Mouse (Mus musculus): ENCODE measurements around the gene Bbs7. TPM values are rescaled to one million over a fixed set of nuclear protein-coding genes. Genes with fewer than 3 reads are reported as not detected.

The Bbs7 gene
- polyA plus RNA-seq, 1 experiment from 2014 or later = 15.1 TPM

DNA sequence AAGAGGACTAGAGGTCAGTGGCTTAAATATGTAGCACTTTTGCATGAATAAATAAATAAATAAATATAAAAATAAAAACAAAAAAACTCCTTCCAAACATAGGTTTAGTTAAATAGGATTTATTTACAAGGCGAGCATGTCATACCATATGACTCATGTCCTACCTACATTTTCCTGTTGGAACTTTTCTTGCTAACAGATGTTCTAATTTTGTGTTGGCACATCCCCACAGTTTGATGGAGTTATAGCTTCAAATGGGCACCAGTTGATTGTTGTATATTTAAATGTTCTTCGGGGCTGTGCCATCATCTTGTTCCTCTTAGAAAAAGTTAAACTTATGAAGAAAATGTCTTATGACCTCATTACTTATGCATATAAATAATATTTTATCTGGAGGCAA lies 71.9 kb downstream of the Bbs7 start:
- no peak for ATAC-seq (ENCODE audit: insufficient number of reproducible peaks, low FRiP score, low TSS enrichment, low read depth)
- Histone ChIP-seq H3K4me1 (no peaks in the 10 kb centered on the region), H3K9me3 (no peaks in the 10 kb centered on the region), H3K9ac (no peak overlapping the region), H3K4me3 (no peak overlapping the region), H3K27me3 (no peaks in the 10 kb centered on the region), H3K4me2 (no peak overlapping the region), H3K27ac (no peak overlapping the region), H3K36me3 (no peaks in the 10 kb centered on the region)
- 83% methylated on average over 2 of the region's 2 CpGs for WGBS

DNA sequence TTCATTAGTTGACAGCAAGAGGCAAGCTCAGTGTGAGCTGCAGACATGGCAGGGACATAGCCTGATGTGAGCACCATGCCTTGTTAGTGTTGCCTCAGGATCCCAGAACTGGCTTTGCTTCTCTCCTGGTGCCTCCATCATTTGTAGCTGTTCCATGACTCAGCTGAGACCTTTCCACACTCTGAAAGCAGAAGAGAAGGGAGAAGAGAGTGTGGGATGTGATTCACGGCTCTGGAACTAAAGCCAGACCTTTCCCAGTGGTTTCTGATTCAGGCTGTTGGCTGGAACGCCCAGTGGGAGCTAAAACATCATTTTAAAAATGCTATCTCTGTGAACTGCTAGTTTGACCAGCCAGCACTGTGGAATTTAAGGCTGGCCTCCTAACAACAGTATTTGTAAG lies 72.5 kb downstream of the Bbs7 start:
- WGBS = 56% methylated on average over 2 of the region's 2 CpGs
- no peak overlapping the region for H3K4me3 ChIP-seq
- no peak overlapping the region for H3K27ac ChIP-seq
- H3K27me3 ChIP-seq = no peaks in the 10 kb centered on the region
- H3K4me1 ChIP-seq = no peaks in the 10 kb centered on the region
- no peak overlapping the region for H3K4me2 ChIP-seq
- no peaks in the 10 kb centered on the region for H3K36me3 ChIP-seq
- H3K9ac ChIP-seq = no peak overlapping the region
- no peak for ATAC-seq (ENCODE audit: insufficient number of reproducible peaks, low FRiP score, low TSS enrichment, low read depth)
- H3K9me3 ChIP-seq = no peaks in the 10 kb centered on the region

DNA sequence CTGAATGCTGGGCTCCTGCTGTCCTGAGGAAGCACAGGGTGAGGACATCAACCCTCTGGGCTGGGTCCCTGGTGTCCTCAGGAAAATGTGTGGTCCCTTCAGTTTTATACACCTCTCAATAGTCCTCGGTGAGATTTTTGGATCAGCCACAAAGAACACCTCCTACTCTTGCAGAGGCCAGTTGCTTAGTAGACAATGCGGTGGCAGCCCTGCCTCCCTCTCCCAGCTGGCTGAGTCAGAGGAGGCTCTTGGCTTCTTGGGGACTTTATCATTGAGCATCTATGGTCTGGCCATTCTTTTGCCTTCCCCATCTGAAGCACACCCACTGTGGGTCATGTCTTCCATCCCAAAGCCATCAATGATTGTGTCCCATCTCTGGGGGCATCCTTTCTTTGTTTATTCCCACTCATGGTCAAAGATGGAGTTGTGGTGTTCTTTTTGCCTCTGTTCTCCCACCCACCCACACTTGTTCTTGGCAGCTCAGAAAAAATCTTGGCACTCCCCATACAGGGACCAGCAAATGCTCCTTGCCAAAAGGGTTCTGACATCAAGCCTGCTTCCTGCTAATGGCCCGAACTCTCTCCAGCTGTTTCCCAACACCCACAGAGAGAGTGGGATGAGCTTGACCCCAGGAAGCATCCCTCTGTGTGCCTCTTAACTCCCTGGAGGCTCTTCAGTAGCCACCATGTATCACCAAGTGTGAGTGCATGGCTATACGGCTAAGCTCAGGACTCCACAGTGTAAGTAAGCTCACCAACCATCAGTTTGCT lies 75.4 kb downstream of the Bbs7 start:
- no peak overlapping the region for H3K9ac ChIP-seq
- ATAC-seq (ENCODE audit: insufficient number of reproducible peaks, low FRiP score, low TSS enrichment, low read depth) = no peak
- H3K9me3 ChIP-seq = no peaks in the 10 kb centered on the region
- WGBS = 83% methylated on average over 4 of the region's 4 CpGs
- H3K4me1 ChIP-seq = no peaks in the 10 kb centered on the region
- H3K27ac ChIP-seq = no peak overlapping the region
- no peaks in the 10 kb centered on the region for H3K27me3 ChIP-seq
- H3K36me3 ChIP-seq = no peaks in the 10 kb centered on the region
- no peak overlapping the region for H3K4me2 ChIP-seq
- no peak overlapping the region for H3K4me3 ChIP-seq

DNA sequence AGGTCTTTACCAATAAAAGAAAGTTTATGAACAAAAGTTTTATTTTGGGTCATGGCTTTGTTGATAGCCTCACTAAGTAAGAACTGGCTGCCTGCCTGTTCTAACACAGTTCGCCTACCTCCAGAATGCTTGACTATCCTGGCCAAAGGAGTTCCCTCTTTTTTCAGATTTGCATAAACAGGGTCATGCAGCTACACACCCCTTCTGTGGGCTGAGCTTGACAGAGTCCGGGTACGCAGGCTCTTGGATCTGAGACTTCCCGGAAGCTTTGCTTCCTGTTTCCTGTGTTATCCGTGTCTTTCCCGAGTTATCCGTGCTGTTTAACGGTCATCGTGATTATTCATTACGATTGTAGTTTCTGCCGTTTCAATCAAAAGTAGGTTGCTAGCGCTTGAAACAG lies 77.2 kb downstream of the Bbs7 start:
- no peak overlapping the region for H3K9ac ChIP-seq
- no peak overlapping the region for H3K27ac ChIP-seq
- H3K27me3 ChIP-seq = no peaks in the 10 kb centered on the region; the same call in 1 of the 2 replicates
- no peak for ATAC-seq (ENCODE audit: insufficient number of reproducible peaks, low FRiP score, low TSS enrichment, low read depth)
- no peak overlapping the region for H3K4me2 ChIP-seq
- no peaks in the 10 kb centered on the region for H3K36me3 ChIP-seq
- H3K4me1 ChIP-seq = peaks cover 4% of the 10 kb centered on the region; the same call in 1 of the 2 replicates
- no peak overlapping the region for H3K4me3 ChIP-seq
- no peaks in the 10 kb centered on the region for H3K9me3 ChIP-seq
- 81% methylated on average over 12 of the region's 12 CpGs for WGBS

DNA sequence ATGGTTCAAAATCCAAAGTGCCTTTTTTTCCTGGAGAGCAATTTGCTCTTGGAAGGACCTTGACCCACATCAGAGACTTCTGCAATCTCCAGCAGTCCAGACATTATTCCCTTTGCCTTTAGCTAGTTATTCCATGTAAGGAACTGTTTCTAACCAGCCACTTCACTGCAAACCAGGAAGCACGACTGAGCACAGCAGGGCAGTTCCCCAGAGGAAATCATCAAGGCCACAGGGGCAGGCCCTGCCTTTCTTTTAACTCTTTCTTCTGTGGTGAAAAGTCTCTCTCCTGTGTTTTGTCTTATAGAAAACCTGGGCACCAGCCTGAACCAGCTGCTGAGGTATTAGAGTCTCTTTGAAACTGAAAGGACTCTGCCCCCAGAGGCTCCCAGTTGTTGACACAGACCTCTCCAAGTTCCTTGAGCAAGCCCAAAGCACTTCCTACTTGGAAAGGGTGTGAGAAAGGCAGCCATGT lies 80.0 kb downstream of the Bbs7 start:
- Histone ChIP-seq H3K36me3 (no peaks in the 10 kb centered on the region), H3K9me3 (no peaks in the 10 kb centered on the region), H3K9ac (no peak overlapping the region), H3K4me3 (no peak overlapping the region), H3K4me1 (peaks cover 4% of the 10 kb centered on the region; the same call in 1 of the 2 replicates), H3K27ac (no peak overlapping the region), H3K27me3 (peaks cover 10% of the 10 kb centered on the region; the same call in 1 of the 2 replicates), H3K4me2 (no peak overlapping the region)
- no peak for ATAC-seq (ENCODE audit: insufficient number of reproducible peaks, low FRiP score, low TSS enrichment, low read depth)
- 6% methylated on average over 1 of the region's 1 CpGs for WGBS

DNA sequence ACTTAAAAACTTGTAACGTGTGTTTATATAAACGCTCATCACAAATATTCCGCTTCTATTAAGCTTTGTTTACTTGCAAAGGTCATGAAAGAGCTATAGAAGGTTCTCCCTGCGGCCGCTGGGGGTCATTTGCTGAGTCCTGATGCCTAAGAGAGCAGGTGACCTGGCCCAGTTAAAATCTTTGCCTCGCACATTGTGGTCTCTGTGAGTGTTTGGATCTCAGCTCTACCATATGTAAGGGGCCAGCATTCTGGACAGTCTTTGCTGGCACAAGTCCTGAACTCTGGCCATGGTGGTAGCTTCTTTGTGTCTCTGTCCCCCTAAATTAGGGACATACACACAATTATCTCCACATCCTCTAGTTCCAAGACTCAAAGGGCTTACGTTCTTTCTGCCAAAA lies 80.5 kb downstream of the Bbs7 start:
- no peak overlapping the region for H3K4me3 ChIP-seq
- peaks cover 4% of the 10 kb centered on the region; the same call in 1 of the 2 replicates for H3K4me1 ChIP-seq
- peaks cover 10% of the 10 kb centered on the region; the same call in 1 of the 2 replicates for H3K27me3 ChIP-seq
- H3K4me2 ChIP-seq = no peak overlapping the region
- H3K36me3 ChIP-seq = no peaks in the 10 kb centered on the region
- 40% methylated on average over 7 of the region's 7 CpGs for WGBS
- H3K9me3 ChIP-seq = no peaks in the 10 kb centered on the region
- no peak overlapping the region for H3K9ac ChIP-seq
- H3K27ac ChIP-seq = no peak overlapping the region
- ATAC-seq (ENCODE audit: insufficient number of reproducible peaks, low FRiP score, low TSS enrichment, low read depth) = no peak

DNA sequence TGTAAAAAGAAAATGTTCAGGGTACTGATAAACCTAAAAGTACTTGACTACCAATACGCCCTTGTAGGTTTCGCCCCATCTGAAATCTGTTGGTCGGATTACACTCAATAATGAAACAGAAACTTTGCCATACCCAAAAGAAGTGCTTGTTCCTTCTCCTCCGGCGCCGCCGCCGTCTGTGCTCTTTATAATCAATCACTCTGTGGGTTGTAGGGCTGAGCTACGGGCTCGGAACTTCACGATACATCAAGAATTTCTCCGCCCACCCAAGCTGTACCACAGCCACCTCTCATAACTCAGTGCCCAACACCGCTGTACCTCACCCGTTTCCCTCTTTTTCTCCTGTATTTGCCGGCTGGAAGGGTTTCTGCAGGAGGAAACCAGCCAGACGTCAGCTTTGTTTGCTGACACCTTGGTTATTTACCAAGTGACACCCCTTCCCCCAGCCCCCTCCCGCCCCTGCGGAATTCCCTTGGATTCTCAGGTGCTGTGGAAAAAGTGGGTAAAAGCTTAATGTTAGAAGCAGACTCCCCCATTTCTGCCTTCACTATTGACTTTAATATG lies 81.2 kb downstream of the Bbs7 start:
- Histone ChIP-seq H3K27ac (no peak overlapping the region), H3K4me2 (peak overlapping the region; percentile 50), H3K9ac (0 out of 2 replicates have a peak overlapping the region, but pooled peaks have one; percentile 20), H3K36me3 (no peaks in the 10 kb centered on the region), H3K27me3 (peaks cover 10% of the 10 kb centered on the region; the same call in 1 of the 2 replicates), H3K9me3 (no peaks in the 10 kb centered on the region), H3K4me3 (peak overlapping the region; percentile 32), H3K4me1 (peaks cover 4% of the 10 kb centered on the region; the same call in 1 of the 2 replicates)
- no peak for ATAC-seq (ENCODE audit: insufficient number of reproducible peaks, low FRiP score, low TSS enrichment, low read depth)
- 8% methylated on average over 18 of the region's 18 CpGs for WGBS

DNA sequence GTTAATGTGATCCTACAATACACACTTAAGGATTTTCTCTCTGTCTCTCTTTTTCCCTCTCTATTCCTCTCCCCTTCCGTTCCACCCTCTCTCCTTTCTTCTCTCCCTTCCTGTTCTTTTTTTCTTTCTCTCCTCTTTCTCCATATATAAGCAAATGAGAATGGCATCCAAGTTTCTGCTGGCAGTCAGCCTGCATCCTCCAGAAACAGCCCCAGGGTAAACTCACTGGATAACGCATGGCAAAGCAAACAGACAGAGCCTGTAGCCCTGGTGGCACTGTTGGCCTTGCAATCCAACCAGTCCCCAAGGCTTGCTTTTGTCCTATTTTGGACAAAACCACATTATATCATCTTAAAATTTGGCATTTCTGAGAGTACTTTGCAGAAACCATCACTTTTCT lies 82.0 kb downstream of the Bbs7 start:
- H3K27me3 ChIP-seq = peaks cover 10% of the 10 kb centered on the region; the same call in 1 of the 2 replicates
- H3K4me1 ChIP-seq = peaks cover 4% of the 10 kb centered on the region; the same call in 1 of the 2 replicates
- no peak overlapping the region for H3K4me3 ChIP-seq
- H3K4me2 ChIP-seq = no peak overlapping the region
- H3K9me3 ChIP-seq = no peaks in the 10 kb centered on the region
- WGBS = 35% methylated on average over 2 of the region's 2 CpGs
- no peaks in the 10 kb centered on the region for H3K36me3 ChIP-seq
- no peak overlapping the region for H3K9ac ChIP-seq
- no peak overlapping the region for H3K27ac ChIP-seq
- no peak for ATAC-seq (ENCODE audit: insufficient number of reproducible peaks, low FRiP score, low TSS enrichment, low read depth)

DNA sequence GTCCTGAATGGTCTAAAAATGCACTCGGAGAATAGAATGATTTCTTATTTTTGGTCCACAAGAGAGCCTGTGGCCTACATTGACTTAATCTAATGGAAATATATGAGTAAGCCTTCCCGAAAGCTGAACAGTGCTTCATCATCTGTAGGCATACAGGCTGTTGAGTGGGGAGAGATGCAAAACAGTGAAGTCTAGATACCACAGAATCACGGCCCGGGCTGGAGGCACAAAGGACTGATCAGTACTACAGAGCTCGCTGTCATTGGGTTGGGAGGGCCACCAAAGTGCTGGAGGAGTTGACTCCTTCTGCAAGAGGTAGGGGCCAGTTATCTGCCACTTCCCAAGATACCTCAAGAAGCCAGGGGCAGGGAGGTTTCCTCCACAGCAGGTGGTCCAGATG lies 82.5 kb downstream of the Bbs7 start:
- peaks cover 10% of the 10 kb centered on the region; the same call in 1 of the 2 replicates for H3K27me3 ChIP-seq
- 78% methylated on average over 5 of the region's 5 CpGs for WGBS
- no peak overlapping the region for H3K9ac ChIP-seq
- ATAC-seq (ENCODE audit: insufficient number of reproducible peaks, low FRiP score, low TSS enrichment, low read depth) = no peak
- no peaks in the 10 kb centered on the region for H3K9me3 ChIP-seq
- H3K4me2 ChIP-seq = no peak overlapping the region
- no peaks in the 10 kb centered on the region for H3K36me3 ChIP-seq
- no peak overlapping the region for H3K27ac ChIP-seq
- no peak overlapping the region for H3K4me3 ChIP-seq
- peaks cover 4% of the 10 kb centered on the region; the same call in 1 of the 2 replicates for H3K4me1 ChIP-seq

DNA sequence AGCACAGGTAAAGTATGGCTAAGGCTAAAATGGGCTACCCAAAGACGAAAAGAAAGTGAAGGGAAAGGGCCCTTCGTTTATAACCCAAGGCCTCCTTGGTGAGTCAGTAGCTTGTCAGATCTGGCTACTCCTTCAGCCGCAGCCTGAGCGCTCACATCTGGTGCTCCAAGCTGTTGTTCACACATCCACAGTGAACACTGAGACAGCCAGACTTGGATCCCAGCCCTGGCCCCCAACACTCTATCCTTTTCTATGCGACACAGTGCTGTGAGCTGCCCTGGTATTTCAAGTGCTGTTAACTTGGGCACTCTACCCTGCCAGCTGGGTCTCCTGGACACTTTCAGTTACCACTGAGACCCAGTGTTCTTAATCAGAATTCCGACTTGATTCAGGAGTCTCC lies 82.9 kb downstream of the Bbs7 start:
- H3K27ac ChIP-seq = no peak overlapping the region
- peaks cover 10% of the 10 kb centered on the region; the same call in 1 of the 2 replicates for H3K27me3 ChIP-seq
- peaks cover 4% of the 10 kb centered on the region; the same call in 1 of the 2 replicates for H3K4me1 ChIP-seq
- H3K9ac ChIP-seq = no peak overlapping the region
- H3K4me2 ChIP-seq = no peak overlapping the region
- no peak for ATAC-seq (ENCODE audit: insufficient number of reproducible peaks, low FRiP score, low TSS enrichment, low read depth)
- no peaks in the 10 kb centered on the region for H3K36me3 ChIP-seq
- H3K9me3 ChIP-seq = no peaks in the 10 kb centered on the region
- H3K4me3 ChIP-seq = no peak overlapping the region
- 88% methylated on average over 6 of the region's 6 CpGs for WGBS

DNA sequence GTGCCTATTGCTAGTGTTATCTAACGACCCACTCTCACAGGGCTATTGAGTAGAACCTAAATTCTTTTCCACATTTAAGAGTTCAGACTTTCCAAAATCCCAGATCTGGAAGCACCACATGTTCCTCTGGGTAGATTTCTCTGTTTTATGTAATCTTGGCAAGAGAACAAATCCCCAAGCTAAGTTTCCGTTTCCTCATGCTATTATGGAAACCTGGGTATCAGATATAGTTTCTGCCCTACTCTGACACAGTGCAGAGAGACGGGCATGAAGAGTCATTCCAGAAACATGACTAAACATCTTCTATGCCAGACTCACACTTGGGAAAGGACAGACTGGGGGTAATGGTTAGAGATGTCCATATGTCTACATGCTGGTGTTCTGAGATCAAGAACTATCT lies 88.8 kb downstream of the Bbs7 start:
- ATAC-seq (ENCODE audit: insufficient number of reproducible peaks, low FRiP score, low TSS enrichment, low read depth) = no peak
- Histone ChIP-seq H3K9me3 (no peaks in the 10 kb centered on the region), H3K4me2 (no peak overlapping the region), H3K4me1 (peaks cover 11% of the 10 kb centered on the region), H3K27me3 (peaks cover 33% of the 10 kb centered on the region), H3K9ac (no peak overlapping the region), H3K27ac (no peak overlapping the region), H3K4me3 (no peak overlapping the region), H3K36me3 (no peaks in the 10 kb centered on the region)
- WGBS = 52% methylated on average over 3 of the region's 3 CpGs
